Mouse (Mus musculus) right cerebral cortex, postnatal 14 days (tissue): ENCODE measurements around the gene Tspo2.
"Not testable (repeated sequence)": the region's sequence is repeated elsewhere in the genome, so short reads cannot be mapped to it uniquely, and the experiment has no call there.

Experiments used
- DNase-seq: peaks from one replicate; pipeline ENCODE4 v3.0.0; 2022

Tspo2 gene

DNA sequence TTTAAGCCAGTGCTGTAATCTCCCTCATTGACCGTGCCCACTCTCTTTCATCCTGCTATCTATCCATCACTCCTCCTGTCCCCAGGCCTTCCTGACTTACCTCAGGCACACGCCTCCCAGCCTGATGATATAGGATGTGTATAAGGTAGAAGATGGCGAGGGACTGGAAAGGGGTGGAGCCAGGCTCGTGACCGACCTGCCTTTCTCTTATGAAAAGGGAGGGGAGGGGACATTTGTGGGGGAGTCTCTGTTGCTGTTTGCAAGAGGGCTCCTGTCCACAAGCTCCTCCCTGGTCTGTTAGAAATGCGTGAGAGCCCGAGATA, at the start of gene Tspo2:
TSS of gene Tspo2 (minus strand) at position 170 of the 323 bp plus-strand sequence.
- no peak for DNase-seq

- DNase-seq: no peak
These were observed 49.6 kb upstream of the Tspo2 start for GRCm38 (mm10) chr17:48500846-48501445.

- DNase-seq: no peak
These were observed 46.7 kb upstream of the Tspo2 start for GRCm38 (mm10) chr17:48497986-48498385.

DNA sequence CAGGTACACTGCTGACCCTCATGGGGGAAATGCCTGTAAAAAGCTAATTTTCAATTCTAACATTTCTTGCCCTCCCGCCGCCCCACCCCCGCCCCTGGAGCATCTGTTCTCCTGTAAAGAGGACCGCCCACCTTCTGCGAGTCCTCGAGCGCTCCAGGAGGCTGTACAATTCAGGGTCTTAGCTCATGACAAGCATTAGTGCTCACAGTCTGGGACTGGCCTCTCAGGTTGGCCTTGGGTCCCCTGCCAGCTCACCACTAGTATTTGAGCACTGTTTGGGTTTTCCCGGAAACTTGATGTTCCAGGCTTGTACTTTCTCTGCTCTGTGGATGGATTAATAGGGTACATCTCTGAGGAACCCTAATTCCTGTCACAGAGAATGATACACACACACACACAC, 42.7 kb upstream of the Tspo2 start:
- DNase-seq: no peak

DNA sequence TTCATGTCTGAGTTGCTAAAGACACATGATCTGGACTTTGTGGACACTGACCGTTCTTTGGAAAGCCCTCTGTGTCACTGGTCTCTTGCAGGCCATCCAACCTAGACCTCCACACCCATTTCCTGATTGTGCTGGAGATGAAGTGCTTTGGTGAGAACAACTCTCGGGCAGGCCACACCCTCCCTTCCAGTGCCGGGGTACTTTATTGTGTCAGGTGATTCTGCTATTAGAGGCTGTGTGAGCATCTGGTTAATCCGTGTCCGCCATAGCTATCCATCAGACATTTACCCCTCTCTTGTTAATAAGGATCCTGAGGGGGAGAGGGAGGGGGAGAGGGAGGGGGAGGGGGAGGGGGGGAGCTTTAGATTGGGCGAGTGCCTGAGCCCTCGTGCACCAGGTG, 42.3 kb upstream of the Tspo2 start:
- no peak for DNase-seq

- DNase-seq: no peak
These were observed 41.3 kb upstream of the Tspo2 start for GRCm38 (mm10) chr17:48492621-48493020.

- no peak for DNase-seq
These were observed 38.1 kb upstream of the Tspo2 start for GRCm38 (mm10) chr17:48489466-48489865.

- DNase-seq: no peak
These were observed 32.9 kb upstream of the Tspo2 start for GRCm38 (mm10) chr17:48484191-48484590.

- DNase-seq: no peak
These were observed 32.4 kb upstream of the Tspo2 start for GRCm38 (mm10) chr17:48483764-48484163.

GRCm38 (mm10) chr17:48479952-48480351, 28.6 kb upstream of the Tspo2 start:
- no peak for DNase-seq

DNA sequence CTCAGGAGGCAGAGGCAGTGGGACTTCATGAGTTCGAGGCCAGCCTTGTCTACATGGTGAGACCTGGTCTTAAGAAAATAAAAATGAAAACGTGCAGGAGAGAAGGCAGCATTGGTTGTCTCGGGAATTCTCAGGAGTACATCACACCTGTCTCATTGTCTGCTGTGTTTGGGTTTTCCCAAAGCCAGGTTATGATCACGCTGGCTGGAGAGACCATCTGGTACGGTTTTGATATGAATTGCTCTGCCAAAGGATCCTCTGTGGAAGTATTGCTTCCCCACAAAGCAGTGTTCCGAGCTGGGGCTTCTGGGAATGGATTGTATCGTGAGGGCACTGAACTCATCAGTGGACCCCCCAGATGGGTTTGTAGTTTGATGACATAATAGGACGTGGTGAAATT, 24.1 kb upstream of the Tspo2 start:
- DNase-seq: no peak

- not testable (repeated sequence) for DNase-seq
These were observed 23.0 kb upstream of the Tspo2 start for GRCm38 (mm10) chr17:48474282-48474681.

- peak; percentile 87 for DNase-seq
These were observed 16.3 kb upstream of the Tspo2 start for GRCm38 (mm10) chr17:48467395-48468231.

DNA sequence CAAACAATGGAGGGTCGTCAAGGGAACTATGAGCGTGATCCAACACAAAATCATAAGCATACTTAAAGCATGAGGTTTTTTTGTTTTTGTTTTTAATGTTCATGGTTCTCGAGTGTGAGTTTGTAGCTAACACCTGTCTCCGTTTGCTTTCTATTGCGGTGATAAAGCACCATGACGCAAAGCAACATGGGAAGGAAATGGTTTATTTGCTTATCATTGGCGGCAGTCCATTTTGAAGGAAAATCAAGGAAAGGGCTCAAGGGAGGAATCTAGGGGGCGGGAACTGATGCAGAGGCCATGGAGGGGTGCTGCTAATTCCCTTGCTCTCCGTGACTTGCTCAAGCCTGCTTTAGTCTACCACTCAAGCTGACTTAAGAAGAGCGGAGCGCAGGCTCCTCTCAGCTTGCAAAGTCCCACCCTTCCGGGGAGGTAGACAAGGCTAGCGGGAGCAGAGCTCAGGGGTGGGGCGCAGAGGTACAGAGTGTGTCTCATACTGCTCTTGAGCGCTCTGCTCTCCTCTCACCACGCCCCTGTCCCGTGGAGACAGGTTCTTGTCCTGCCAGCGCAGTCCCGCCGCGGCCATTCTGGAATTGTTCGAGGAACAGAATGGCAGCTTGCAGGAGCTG, 15.6 kb upstream of the Tspo2 start:
- DNase-seq: no peak

GRCm38 (mm10) chr17:48463391-48463790, 12.1 kb upstream of the Tspo2 start:
- no peak for DNase-seq

DNA sequence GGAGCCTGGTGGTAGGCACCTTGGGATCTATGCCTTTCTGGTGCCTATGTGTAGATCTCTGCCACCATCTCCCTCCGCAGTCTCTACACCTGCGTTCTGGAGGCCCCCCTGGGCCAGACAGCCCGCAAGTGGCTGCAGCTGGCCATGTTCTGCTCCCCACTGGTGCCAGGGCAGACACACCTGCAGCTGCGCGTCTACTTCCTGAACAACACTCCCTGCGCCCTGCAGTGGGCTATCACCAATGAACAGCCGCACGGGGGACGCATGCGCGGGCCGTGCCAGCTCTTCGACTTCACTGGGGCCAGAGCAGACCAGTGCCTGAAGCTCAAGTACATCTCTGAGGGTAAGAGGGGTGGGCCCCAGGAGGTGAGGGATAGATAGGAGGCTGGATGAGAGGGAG, 10.8 kb upstream of the Tspo2 start:
- DNase-seq: no peak

DNA sequence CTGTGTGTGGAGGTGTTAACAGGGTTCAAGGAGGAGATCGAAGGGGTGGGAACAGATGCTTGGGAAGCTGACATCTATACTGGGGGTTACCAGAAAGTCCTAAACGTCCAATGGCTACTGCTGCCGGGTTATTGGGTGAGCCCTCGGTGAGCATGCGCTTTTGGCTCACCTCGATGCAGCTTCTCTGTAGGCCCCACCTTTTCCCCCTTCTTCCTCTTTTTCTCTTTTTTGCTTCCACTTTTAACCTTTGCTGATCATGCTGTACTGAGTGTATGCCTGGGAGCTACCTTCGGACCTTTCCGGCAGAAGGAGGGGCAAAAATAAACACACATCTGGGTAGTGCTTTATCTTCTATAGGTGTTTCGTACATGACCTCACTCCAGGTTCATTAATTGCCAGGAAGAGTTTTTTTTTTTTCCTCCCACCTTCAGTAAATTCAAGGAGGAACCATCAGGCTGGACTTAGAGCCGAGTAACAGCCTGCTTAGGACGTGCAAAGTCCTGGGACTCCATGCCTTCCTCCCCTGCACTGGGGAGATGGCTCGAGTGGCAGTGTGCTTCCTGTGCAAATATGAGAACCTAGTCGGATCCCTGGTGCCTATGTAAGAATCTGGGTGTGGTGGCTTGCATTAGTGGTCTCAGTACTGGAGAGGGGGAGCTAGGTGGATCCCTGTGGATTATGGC, 6.8 kb upstream of the Tspo2 start:
- DNase-seq: no peak

GRCm38 (mm10) chr17:48455955-48456354, 4.6 kb upstream of the Tspo2 start:
- DNase-seq: no peak

DNA sequence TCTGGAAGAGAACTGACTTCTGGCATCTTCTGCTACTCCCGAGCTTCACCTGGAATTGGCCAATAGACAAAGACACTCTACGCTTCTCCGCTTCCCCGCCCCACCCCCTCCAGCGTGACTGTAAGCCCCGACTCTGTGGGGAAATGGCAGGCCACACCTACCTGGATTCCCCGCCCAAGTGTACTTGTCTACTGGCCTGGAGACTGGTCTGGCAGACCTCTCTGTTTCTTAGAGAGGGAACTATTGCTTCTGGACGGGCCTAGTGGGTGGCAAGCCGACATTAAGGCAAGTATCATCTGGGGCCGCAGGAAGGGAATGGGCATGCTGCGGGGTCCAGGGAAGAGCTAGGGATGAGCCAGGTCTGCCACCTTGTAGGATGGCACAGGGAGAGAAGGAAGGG, 3.4 kb upstream of the Tspo2 start, which contains the start of gene Unc5cl:
TSS of gene Unc5cl (plus strand) at position 214 of the 400 bp plus-strand sequence.
- no peak for DNase-seq

DNA sequence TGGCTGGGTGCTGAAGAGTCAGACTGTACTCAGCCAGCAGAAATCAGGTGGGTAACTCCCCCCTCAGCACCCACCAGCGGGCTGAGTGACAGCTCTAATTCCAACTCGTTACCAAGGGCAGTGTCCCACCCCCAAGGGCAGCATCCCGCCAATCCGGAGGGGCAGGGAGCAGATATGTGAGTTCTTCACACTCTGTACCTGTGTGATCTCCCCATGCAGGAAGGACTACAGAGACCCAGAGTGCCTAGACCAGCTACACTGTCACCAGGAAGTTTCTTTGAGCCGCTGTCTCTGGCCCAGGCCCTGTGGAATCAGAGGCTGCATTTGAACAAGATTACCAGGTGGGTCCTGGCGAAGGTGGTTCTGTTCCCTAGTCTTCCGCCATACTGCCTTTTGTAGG, 2.9 kb upstream of the Tspo2 start:
- DNase-seq: no peak

DNA sequence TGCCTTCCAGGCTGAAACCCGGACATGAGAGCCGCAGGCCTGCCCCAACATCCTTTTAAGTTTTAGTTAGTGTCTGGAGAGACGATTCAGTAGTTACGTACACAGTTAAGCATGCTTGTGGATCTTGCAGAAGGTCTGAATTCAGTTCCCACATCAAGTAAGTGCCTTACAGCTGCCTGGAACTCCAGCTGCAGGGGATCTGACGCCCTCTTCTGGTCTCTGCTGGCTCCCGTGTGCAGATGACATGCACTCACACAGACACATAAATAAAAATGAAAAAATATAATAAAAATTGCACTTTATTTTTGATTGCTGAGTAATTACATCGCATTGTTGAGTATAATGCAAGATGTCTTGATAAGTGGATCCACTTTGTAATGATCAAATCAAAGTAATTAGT, 2.2 kb upstream of the Tspo2 start:
- DNase-seq: no peak

- no peak for DNase-seq
These were observed 577 bp upstream of the Tspo2 start for GRCm38 (mm10) chr17:48451753-48452444.
